Comparison of ENCODE assay signal across 9 mouse cellular contexts in the genomic region with DNA sequence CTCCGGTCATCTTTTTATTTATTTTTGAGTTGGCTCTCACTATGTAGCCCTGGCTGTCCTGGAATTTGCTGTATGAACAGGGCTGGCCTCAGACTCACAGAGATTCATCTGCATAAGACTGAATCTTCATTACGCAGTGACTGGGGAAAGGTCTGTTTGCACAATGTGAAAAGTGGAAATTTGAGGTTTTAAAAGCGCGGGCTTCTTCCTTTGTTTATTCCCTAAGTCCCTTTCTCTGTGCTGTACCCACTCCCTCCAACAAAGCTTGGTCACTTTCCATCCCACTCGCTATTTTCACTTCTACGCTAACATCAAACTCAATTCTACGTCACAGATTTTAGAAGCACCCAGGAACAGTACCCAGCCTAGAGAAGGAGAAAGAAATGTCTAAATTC. TPM values are rescaled to one million over a fixed set of nuclear protein-coding genes. Genes with fewer than 3 reads are reported as not detected.
DNase-seq lines count a peak whose midpoint lies in the region; ATAC-seq and TF ChIP-seq lines count a peak whose summit lies in the region.
"Had no signal": no experiment of that assay in that cellular context is flagged by ENCODE, and none has a peak within 500 bp of the region (broad histone marks: within the 10 kb centered on the region; RNA-seq: fewer than 3 reads in every experiment).

No protein-coding gene starts in this region.

- peak; percentile 69 for DNase-seq in liver, adult 2 months (ENCODE audit: extremely low read depth, low read depth, low spot score)
- no peak for DNase-seq in liver
- no peak for DNase-seq in left cerebral cortex, adult 11 months (ENCODE audit: low spot score)
- no peak for DNase-seq in layer of hippocampus, adult 8-10 months (ENCODE audit: low spot score in 2 of 2)
- no peak for DNase-seq in ovary, postnatal 14 days (ENCODE audit: low spot score)

- H3K4me3 ChIP-seq in liver, adult 2 months (ENCODE audit: insufficient read depth, low read depth, low read length), result peak overlapping the region; percentile 71
- peak overlapping the region; percentile 56 for H3K4me3 ChIP-seq in embryonic fibroblast, embryonic 13.5 days (ENCODE audit: insufficient read depth, low read length)
- H3K4me3 ChIP-seq in intestine, postnatal 0 days (ENCODE audit: low read depth, low read length), result peak overlapping the region; percentile 57
- peak overlapping the region; percentile 51 for H3K4me3 ChIP-seq in neural tube, embryonic 13.5 days

- no peaks in the 10 kb centered on the region for H3K36me3 ChIP-seq in liver, adult 2 months (ENCODE audit: control insufficient read depth, insufficient read depth, low read length)
- H3K36me3 ChIP-seq in intestine, postnatal 0 days (ENCODE audit: control insufficient read depth, insufficient read depth), result no peaks in the 10 kb centered on the region
- 0 out of 2 replicates have a peak, but pooled peaks cover 3% of the 10 kb centered on the region for H3K36me3 ChIP-seq in neural tube, embryonic 13.5 days

- no peak for TF ChIP-seq CTCF in liver, adult 2 months (IDR thresholded peaks at IDR 0.05; ENCODE audit: low read depth, low read length)
- no peak for TF ChIP-seq CTCF in embryonic fibroblast, embryonic 13.5 days (IDR thresholded peaks at IDR 0.05; ENCODE audit: borderline replicate concordance, insufficient read depth, low read length)
- TF ChIP-seq CTCF in intestine, postnatal 0 days (IDR thresholded peaks at IDR 0.05; ENCODE audit: low read depth), result no peak

- peaks cover 13% of the 10 kb centered on the region for H3K4me1 ChIP-seq in liver, adult 2 months (ENCODE audit: control insufficient read depth, insufficient read depth, low read length)
- H3K4me1 ChIP-seq in embryonic fibroblast, embryonic 13.5 days (ENCODE audit: control insufficient read depth, insufficient read depth, low read length), result peaks cover 5% of the 10 kb centered on the region
- H3K4me1 ChIP-seq in intestine, postnatal 0 days (replicated peaks; ENCODE audit: control insufficient read depth, insufficient read depth, low read length), result no peaks in the 10 kb centered on the region
- H3K4me1 ChIP-seq in neural tube, embryonic 13.5 days (replicated peaks), result peaks cover 26% of the 10 kb centered on the region

- no peaks in the 10 kb centered on the region for H3K27me3 ChIP-seq in liver, adult 2 months (ENCODE audit: control insufficient read depth, insufficient read depth, low read length)
- no peaks in the 10 kb centered on the region for H3K27me3 ChIP-seq in intestine, postnatal 0 days (replicated peaks; ENCODE audit: control insufficient read depth, insufficient read depth, low read length)
- H3K27me3 ChIP-seq in neural tube, embryonic 13.5 days, result no peaks in the 10 kb centered on the region

- 9% methylated on average over 7 of the region's 7 CpGs for WGBS in liver, adult 2 months
- 11% methylated on average over 7 of the region's 7 CpGs for WGBS in intestine, postnatal 0 days
- 34% methylated on average over 7 of the region's 7 CpGs for WGBS in neural tube, embryonic 13.5 days

- H3K27ac ChIP-seq in liver, adult 2 months (replicated peaks; ENCODE audit: insufficient read depth, low read depth, low read length), result peak overlapping the region; percentile 95
- H3K27ac ChIP-seq in embryonic fibroblast, embryonic 13.5 days (ENCODE audit: insufficient read depth, low read length), result peak overlapping the region; percentile 98
- H3K27ac ChIP-seq in intestine, postnatal 0 days (ENCODE audit: low read depth, low read length), result peak overlapping the region; percentile 92
- H3K27ac ChIP-seq in neural tube, embryonic 13.5 days (replicated peaks), result peak overlapping the region; percentile 96

- peak overlapping the region; percentile 83 for H3K9ac ChIP-seq in liver, adult 2 months (ENCODE audit: low read depth, low read length)
- peak overlapping the region; percentile 57; the same call in 1 of the 2 replicates for H3K9ac ChIP-seq in intestine, postnatal 0 days (ENCODE audit: low read depth, low read length)
- H3K9ac ChIP-seq in neural tube, embryonic 13.5 days, result peak overlapping the region; percentile 75

- no peaks in the 10 kb centered on the region; the same call in 1 of the 2 replicates for H3K79me2 ChIP-seq in liver, adult 2 months (ENCODE audit: control insufficient read depth, insufficient read depth, low read length)

- no peak for TF ChIP-seq POLR2A in liver, adult 2 months (IDR thresholded peaks at IDR 0.05; ENCODE audit: extremely low read depth, insufficient read depth, low read length)
- TF ChIP-seq POLR2A in embryonic fibroblast, embryonic 13.5 days (IDR thresholded peaks at IDR 0.05; ENCODE audit: low read depth, low read length), result no peak

- H3K9me3 ChIP-seq in intestine, postnatal 0 days (ENCODE audit: control insufficient read depth), result no peaks in the 10 kb centered on the region
- H3K9me3 ChIP-seq in neural tube, embryonic 13.5 days, result peaks cover 8% of the 10 kb centered on the region; the same call in 1 of the 2 replicates

- no peak for ATAC-seq in intestine, postnatal 0 days
- peak; percentile 19; the same call in 1 of the 2 replicates for ATAC-seq in neural tube, embryonic 13.5 days (ENCODE audit: low read depth)

- H3K4me2 ChIP-seq in intestine, postnatal 0 days (replicated peaks; ENCODE audit: low read depth), result peak overlapping the region; percentile 85
- H3K4me2 ChIP-seq in neural tube, embryonic 13.5 days, result peak overlapping the region; percentile 80

RNA-seq across cellular contexts. Expression of gene Gm42791, which starts 0.6 kb away (rescaled TPM):
- not detected in 2 replicates for total RNA-seq in liver, adult 2 months (2014; rRNA removed)
- not detected in 2 replicates for polyA plus RNA-seq in liver, adult 2 months (2012; rRNA removed)
- polyA plus RNA-seq in embryonic fibroblast, embryonic 13.5 days (2011; ENCODE audit: insufficient read length, low read depth, missing spikeins), result 7.0 and 7.1 TPM in 2 replicates
- not detected in 2 replicates for polyA plus RNA-seq in intestine, postnatal 0 days (2015; fragmentation: Nextera tagmentation; extraction: Ambion mirVana)
- 0.74 and 4.3 TPM in 2 replicates for polyA plus RNA-seq in neural tube, embryonic 13.5 days (2015; fragmentation: Nextera tagmentation; extraction: Ambion mirVana)
- 10 to 100 TPM; 20.4 to 38.3 (median 34.6) TPM for total RNA-seq in layer of hippocampus, adult 8-10 months (2022)
- polyA plus RNA-seq: activated CD4-positive, CD25-positive, alpha-beta regulatory T cell, adult 4 months had no signal
